Mouse (Mus musculus) thymus, postnatal 10 days (tissue): Measurements from ENCODE around the gene Gk2.

Source experiments
- DNase-seq, 2 experiments: peaks; one replicate each; pipeline ENCODE4 v3.0.0; 2021; ENCODE audit warnings: low spot score in 2 of 2

Gene Gk2

GRCm38 (mm10) chr5:97456816-97457215 is at the start of gene Gk2:
TSS of gene Gk2 (minus strand) at chr5:97457021.
- no peak for DNase-seq

- DNase-seq, result no peak
Observed at GRCm38 (mm10) chr5:97498041-97498440, 41.2 kb upstream of the Gk2 start.

- DNase-seq, result no peak
Observed at GRCm38 (mm10) chr5:97495488-97496092, 38.8 kb upstream of the Gk2 start.

- DNase-seq, result no peak
Observed at GRCm38 (mm10) chr5:97493421-97493820, 36.6 kb upstream of the Gk2 start.

- no peak for DNase-seq
Observed at GRCm38 (mm10) chr5:97486141-97486540, 29.3 kb upstream of the Gk2 start.

- DNase-seq, result no peak
Observed at GRCm38 (mm10) chr5:97479991-97480390, 23.2 kb upstream of the Gk2 start.

GRCm38 (mm10) chr5:97467246-97467645 is 10.4 kb upstream of the Gk2 start:
- no peak for DNase-seq

- no peak for DNase-seq
Observed at GRCm38 (mm10) chr5:97466430-97467158, 9.8 kb upstream of the Gk2 start.

GRCm38 (mm10) chr5:97465956-97466355 is 9.1 kb upstream of the Gk2 start:
- DNase-seq, result no peak

- DNase-seq, result no peak
Observed at GRCm38 (mm10) chr5:97462856-97463255, 6.0 kb upstream of the Gk2 start.

GRCm38 (mm10) chr5:97451451-97451850 is 5.4 kb downstream of the Gk2 start:
- DNase-seq, result no peak

GRCm38 (mm10) chr5:97444191-97444590 is 12.6 kb downstream of the Gk2 start:
- no peak for DNase-seq

GRCm38 (mm10) chr5:97432512-97432911 is 24.3 kb downstream of the Gk2 start:
- DNase-seq, result no peak

GRCm38 (mm10) chr5:97429976-97430375 is 26.8 kb downstream of the Gk2 start:
- DNase-seq, result no peak

GRCm38 (mm10) chr5:97421669-97422068 is 35.2 kb downstream of the Gk2 start:
- no peak for DNase-seq

GRCm38 (mm10) chr5:97417185-97417584 is 39.6 kb downstream of the Gk2 start:
- no peak for DNase-seq

- no peak for DNase-seq
Observed at GRCm38 (mm10) chr5:97415837-97416236, 41.0 kb downstream of the Gk2 start.

- no peak for DNase-seq
Observed at GRCm38 (mm10) chr5:97413716-97414115, 43.1 kb downstream of the Gk2 start.

GRCm38 (mm10) chr5:97410190-97410589 is 46.6 kb downstream of the Gk2 start:
- DNase-seq, result no peak

GRCm38 (mm10) chr5:97409234-97409704 is 47.6 kb downstream of the Gk2 start:
- no peak for DNase-seq
